Mouse (Mus musculus) cerebellum, adult 11 months (tissue): ENCODE results near the gene Atxn7l3.

ENCODE experiments used
- DNase-seq: peaks from one replicate; pipeline ENCODE4 v3.0.0; 2022

The Atxn7l3 gene

DNA sequence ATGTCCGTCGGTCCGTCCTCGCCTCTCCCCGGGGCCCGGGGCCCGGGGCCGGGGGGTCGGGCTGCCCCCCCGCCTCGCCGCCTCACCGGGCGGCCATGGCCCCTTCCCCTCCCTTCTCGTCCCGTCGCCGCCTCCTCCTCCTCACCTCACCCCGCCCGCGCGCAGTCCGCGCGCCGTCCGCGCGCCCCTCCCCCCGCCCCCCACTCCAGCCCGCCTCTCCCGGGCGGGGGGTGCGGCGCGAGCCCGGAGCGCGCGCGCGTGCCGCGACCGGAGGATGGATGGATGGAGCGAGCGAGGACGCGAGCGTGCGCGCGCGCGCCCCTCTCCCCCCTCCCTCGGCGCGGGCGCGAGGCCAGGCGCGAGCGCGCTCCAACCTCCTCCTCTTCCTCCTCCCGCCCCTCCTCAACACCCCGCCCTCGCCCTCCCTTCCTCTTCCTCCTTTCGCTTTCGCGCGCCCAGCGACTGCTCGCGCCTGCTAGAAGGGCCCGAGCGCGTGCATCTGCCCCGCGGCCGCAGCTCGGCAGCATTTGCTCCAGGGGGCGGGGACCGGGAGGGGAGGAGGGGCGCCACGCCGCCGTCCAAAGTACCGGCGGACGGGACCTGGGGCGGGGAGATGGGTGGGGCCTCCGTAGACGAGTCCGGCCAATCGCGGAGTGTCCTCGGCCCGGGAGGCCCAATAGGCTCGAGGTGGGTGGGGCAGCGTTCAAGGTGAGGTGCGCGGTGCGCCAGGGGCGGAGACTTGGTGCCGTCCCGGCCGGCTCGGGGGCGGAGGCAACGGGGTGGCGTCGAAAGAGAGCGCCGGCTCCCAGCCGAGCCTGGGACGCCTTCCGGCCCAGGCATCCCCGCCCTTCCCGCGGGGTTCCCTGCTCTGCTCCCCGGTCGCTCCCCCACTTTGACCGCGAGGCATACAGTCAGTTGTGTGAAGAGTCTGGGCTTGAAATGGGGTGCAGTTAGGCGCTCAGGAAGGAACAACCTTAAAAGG is at the start of gene Atxn7l3:
TSS of gene Atxn7l3 (minus strand) at position 141 of the 982 bp plus-strand sequence.
- peak; percentile 98 for DNase-seq

DNA sequence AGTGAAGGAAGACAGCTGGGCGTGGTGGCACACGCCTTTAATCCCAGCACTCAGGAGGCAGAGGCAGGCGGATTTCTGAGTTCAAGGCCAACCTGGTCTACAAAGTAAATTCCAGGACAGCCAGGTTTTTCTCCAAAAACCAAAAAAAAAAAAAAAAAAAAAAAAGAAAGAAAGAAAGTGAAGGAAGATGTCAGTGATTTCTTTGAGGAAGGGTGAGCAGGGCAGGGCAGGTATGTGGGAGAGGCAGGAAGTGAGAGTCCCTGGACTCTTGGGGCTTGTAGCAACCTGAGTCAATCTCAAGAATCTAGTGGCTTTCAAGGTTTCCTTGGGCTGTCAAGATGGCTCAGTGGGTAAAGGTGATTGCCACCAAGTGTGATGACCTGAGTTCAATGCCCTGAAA is 48.0 kb upstream of the Atxn7l3 start:
- DNase-seq: no peak

DNA sequence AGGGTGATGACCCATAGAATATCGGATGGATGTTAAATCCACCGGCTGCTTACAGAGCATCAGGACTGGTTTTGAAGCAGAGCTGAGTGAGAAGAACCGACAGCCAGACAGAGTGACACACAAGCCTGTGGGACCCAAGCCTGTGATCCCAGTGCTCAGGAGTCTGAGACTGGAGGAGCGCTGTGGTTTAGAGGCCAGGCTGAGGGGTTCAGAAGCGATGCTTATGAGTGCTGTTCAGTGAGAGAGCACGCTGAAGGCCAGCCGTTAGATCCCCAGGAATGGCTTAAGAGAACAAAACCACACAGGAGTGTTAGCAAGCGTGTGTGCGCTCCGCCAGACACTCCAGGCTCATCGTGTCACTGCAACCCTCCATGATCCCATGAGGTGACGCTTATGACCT is 46.3 kb upstream of the Atxn7l3 start:
- DNase-seq: no peak

DNA sequence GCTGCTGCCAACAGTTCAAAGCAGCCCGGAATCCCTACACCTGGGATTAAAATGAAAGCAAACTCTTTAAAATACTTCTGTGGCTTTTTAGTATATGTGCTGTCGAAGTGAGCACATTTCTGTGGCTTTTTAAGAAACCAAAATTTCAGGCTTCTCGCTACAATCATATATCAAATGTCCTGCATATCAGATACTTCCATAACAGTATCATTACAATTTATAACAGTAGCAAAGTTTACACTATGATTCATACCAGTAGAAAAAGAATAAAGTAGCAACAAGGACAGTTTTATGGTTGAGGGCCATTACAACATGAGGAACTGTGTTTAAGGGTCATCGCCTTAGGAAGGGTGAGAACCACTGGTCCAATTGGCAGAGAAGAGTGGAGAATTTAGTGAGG is 44.7 kb upstream of the Atxn7l3 start:
- DNase-seq: no peak

DNA sequence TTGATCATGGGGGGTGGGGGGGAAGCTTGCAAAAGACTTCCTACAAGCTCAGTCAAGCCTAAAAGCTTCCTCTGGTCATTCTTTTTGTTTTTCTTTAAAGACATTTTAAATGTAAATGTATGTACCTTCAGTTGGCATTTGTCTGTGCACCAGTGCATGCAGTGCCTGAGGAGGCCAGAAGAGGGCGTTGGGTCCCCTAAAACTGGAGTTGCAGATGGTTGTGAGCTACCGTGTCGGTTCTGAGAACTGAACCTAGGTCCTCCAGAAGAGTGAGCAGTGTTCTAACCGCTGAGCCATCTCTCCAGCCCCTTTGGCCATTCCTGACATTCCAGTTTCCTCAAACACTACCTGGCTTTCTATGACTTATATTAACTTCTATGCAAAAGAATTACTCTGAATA is 43.2 kb upstream of the Atxn7l3 start:
- DNase-seq: no peak

DNA sequence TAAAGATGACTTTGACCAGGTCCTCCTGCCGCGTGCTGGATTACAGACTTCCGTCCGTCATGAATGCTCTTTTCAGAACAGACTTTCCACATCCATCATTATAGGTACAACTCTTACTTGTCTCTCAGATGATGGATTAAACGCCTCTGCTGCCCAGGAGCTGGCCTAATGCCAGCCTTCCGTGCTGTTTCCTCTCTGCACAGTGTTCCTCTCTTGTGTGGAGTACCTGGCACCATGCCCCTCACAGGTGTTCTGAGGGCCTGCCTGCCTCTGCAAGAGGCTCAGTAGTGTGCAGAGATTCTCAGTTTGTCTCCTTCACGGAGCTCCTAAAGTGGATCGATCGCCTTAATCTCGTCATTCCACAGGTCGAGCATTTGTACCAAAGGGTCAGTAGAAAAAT is 42.8 kb upstream of the Atxn7l3 start:
- DNase-seq: peak; percentile 78

DNA sequence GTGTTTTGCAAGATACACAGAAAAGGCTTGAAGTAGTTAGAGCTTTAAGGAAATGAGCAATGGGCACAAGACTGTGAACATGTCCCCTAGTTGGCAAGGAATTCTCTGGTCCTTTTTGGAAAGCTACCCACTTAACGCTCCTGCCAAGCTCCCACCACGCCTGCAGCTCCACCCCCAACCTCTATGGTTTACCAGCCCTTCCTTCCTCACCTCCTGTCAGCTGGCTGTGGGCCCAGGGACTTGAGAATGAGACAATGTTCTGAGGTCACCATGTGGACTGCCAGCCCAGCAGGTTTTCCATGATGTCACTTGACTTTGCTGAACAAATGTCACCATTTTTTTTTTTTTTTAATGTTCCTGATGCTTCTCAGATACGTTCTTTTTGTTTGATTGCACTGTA is 42.1 kb upstream of the Atxn7l3 start:
- DNase-seq: peak; percentile 96

DNA sequence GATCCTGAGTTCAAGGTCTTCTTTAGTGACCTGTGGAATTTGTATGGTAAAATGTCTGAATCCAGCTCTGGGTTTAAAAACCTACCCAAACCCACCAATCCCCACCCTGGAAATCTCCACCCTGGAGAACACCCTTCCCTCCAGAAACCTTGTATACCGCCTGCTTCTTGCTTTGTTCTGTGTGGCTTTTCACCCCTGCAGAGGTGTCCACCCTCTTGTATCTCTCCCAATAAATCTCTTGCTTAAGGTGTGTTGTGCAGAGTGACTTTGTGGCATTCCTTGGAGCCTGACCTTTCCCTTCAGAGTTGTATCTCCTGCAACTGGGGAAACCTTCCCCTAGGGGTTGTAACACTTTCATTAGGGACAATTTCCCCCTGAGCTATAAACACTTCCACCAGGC is 41.5 kb upstream of the Atxn7l3 start:
- DNase-seq: no peak

DNA sequence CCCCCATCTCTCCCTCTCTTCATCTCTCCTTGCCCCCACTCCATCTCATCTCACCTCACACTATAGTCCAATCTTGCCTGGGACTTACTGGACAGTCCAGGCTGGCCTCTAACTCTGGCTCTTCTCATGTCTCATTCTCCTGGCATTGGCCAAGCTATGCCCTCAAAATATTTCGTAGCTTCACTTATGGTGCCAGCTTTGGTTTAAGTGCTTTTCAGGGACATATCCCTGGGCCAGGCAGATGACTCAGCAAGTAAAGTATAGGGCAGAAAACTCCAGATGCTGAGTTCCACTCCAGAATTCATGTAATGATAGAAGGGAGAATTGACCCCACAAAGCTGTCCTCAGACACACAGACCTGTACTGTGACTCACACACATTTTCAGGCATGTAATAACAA is 39.8 kb upstream of the Atxn7l3 start:
- no peak for DNase-seq

DNA sequence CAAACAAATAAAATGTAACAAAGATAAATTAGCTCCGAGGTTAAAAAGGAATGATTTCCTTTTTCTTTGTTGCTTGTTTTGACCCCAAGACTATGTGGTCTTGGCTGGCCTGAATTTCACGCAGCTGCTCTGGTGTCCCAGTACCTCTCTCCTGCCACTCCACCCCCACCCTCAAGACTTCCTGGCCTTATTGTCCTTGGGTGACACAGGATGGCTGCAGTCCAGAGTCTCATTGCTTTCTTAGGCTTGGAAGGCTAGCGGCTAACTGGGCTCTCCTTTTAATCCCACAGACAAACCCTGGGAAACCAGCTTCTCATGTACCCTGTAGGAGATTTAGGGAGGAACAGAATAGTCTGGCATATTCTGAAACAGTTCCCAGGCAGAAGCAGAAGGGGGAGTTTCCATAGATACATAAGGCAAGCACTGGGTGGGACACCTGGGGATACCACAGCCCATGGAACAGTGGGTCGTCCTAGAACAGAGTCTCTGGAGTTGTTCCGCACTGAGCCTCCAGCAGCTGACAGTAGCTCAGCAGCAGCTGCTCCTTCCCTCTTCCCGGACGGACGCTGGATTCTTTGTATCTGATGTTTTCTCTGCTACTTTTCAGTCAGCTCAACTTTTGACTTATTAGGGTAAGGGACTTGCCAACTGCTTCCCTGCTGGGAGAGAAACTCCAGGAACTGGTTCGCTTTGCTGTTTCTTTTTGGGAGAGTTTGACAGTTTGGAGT is 38.7 kb upstream of the Atxn7l3 start:
- DNase-seq: no peak

DNA sequence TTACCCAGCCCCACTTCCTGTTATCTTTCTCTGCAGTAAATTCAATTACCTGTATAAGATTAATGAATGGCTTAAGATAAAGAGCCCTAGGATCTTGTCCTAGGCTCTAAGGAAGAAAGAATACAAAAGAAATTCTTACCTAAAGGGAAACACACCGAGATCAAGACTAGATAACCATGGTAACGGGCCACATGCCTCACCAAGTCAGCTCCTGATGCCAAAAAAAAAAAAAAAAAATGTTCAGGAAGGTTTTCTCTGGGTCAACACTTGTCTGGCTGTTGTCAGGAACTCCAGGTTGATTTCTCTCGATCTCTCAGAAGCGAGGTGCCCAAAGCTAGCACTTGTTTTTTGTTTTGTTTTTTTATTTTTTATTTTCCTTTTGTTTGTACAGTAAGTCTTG is 37.6 kb upstream of the Atxn7l3 start:
- no peak for DNase-seq

DNA sequence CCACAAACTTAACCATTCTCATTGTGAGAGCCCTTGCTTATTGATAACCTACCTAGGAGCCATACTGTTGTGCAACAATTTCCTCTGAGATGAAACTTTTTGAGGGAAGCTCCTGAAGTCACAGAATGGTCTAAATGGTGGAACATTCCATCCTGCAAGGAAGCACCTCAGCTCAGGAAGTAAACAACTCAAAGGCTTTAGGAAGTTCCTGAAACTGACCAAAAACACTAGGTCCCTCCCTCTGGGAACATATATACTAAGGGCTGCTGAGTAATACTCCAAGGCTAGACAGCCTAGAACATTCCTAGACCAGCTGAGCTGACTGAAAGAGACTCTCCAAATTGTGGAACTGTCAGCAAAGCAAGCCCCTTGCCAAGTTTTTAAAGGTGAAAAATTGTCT is 36.6 kb upstream of the Atxn7l3 start:
- no peak for DNase-seq

DNA sequence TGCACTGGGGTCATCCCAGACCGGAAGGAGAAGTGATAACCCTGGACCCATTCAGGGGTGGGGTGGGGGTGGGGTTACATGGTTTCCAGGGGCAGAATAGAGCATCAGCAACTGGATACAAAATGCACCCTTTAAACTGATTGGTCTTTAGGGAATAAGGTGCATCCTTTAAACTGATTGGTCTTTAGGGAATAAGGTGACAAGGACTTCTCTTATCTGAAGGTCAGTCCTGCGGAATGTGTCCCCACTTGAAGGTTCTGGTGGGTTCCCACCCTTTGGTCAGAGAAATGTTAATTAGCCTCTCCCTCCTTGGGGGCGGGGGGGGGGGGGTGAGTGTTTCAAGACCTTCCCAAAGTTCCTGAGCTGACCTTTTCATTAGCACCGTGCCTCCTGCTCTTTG is 35.4 kb upstream of the Atxn7l3 start:
- DNase-seq: no peak

DNA sequence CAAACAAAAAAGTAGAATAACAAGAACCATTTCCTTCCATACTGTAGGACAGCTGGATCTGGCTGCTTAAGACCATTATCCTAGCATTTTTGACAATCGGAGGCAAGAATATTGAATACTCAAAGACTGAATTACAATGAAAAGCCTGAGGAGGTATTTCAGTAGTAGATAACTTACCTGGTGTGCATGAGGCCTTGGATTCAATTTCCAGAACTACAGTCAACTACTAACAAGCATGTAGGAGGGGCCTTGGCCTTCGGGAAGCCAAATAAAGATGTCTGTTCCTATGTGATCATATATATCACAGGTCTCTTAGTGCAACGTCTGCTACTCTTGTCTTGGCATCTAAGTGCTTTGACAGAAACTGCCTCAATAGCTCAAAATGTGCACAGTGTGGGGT is 33.6 kb upstream of the Atxn7l3 start:
- no peak for DNase-seq

DNA sequence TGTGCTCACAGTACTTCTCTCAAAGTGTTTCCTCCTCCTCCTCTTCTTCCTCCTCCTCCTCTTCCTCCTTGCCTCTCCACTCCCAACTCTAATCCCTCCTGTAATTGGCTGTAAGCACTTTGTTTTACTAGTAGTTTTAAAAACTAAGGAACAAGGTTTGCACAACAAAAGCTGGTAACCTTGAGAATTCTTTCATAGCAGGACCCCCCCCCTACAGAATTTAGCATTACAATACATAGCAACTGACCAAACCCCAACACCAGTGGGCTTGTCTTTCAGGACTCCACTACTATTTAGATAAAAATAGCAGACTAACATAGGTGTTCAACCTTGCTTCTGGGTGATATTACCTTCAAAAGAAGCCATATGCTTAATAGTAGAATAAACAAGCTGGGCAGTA is 33.1 kb upstream of the Atxn7l3 start:
- DNase-seq: no peak

DNA sequence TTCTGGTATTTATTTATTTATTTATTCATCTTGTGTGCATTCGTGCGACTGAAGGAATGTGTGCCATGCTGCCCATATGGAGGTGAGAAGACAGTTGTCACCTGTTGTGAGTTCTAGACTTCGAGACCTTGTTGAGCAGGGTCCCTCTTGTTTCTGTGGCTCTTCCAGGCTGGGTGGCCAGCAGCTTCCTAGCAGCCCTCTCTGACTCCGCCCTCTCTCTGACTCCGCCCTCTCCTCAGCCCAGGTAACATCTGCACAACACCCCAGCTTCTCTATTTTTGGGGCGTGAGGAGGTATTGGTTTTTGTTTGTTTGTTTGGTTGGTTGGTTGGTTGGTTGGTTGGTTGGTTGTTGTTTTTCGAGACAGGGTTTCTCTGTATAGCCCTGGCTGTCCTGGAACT is 31.4 kb upstream of the Atxn7l3 start:
- no peak for DNase-seq

DNA sequence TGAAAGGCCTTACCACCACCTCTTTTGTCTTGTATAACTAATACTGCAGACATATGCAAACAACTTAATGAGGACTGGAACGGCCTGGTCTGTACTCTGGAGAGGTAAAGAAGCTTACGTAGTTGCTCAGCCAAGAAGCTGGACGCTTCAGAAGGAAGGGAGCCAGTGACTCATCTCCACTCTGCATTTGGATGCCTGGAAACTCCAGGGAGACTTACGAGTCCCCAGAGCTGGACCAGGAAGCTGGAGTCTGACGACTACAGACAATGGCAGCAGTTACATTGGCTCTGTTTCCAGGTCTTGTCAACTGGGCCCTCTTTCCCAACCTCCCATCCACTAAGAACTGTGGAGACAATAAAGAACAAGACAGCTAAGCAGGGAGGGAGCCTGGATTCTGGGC is 30.8 kb upstream of the Atxn7l3 start:
- DNase-seq: no peak

DNA sequence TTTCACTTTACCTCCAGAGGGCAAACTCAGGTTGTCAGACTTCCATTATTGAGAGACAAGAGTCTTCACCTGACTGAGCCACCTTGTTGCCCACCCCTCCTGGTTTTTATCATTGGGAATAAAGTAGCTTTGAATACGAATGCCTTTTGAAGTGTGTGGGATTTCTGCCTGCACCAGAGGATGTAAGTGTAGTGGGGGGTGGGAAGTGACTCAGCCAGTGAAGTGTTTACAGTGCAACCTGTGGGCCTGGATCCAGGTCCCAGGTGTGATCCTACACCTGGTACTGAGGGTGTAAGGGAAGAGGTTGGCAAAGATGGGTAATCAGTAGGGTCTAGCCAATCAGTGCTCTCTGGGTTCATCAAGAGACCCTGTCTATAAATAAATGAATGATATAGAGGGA is 27.1 kb upstream of the Atxn7l3 start:
- no peak for DNase-seq

DNA sequence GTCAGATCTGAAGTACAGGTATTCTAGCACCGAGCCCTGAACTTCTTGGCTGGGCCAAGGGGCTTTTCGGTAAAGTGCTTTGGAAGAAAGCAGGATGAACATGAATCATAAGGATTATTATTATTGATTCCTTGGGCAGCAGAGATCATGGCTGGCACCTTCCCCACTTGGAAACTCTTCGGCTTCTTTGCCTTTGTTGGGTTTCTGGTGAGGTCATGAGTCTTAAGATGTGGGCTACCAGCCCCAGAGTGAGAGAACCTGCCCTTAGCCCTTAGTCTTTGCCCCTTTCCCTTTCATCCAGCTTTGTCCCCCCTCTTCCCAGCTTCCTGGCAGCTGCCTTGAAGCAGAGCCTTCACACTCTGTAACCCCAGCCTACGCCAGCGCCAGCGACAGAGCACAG is 25.5 kb upstream of the Atxn7l3 start:
- DNase-seq: no peak

DNA sequence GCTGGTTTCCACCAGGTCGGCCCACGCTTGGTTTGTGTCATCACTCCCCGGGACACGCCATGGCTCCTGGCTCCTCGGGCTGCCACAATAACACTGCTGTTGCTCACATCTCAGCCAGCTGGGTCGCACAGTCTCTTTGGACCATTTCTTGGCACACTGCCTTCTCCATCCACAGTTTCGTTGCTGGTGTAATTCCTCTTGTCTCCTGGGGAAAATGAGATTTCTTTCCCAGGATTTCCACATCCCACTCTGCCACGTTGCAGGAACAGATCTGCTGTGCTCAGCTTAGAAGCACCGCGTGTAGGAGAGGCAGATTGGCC is 24.2 kb upstream of the Atxn7l3 start:
- peak; percentile 72 for DNase-seq

DNA sequence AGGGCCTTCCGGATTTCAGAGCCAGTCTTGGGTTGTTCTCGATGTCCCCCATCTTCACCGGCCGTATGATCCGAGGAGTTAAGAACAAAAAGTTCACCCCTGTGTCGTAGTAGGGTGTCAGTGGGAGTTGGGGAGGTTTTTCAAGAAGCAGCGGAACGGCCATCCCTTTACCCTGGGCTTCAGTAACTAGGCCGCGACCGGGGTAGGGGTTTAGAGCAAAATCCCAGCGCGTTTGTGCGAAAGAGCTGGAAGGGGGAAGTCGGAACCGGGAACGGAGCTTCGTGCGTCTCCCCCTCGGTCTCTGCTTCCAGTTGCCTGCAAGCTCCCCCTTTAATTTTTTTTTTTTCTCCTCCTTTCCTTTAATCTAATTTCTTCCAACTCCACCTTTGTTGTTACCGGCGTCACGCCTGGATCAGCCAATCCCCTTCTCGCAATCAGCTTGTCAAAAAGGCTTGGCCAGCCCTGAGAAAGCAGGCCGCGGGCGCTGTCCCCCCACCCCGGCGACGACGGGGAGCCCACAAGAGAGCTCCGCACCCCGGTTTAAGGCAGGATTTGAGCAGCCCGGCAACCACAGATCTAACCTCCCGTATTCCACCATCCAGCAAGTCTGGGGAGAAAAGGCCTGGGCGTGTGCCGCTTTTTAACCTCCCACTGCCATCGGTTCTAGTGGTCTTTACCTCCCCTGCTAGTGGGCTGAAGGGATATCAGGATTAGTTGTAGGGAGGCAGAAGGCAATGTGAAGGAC is 23.7 kb upstream of the Atxn7l3 start:
- DNase-seq: peak; percentile 90

DNA sequence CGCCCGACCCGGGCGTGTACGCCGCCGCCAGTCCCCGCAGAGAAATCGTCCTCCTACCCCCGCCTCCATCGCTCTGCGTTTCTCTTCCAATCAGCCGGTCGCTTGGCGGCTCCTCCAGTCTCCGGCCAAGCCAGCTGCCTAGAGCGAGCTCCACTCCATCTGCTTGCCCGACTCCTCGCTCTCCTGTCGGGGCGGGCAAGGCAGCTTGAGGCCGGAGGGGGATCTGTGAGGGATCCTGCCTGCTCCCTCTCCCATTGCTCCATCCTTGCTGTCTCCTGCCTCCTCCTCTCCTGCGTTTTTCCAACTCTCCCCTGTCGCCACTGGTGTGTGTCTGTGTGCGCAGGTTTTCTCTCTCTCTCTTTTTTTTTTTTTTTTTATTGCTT is 23.0 kb upstream of the Atxn7l3 start, which contains the start of gene Ubtf:
TSS of gene Ubtf (minus strand) at position 333 of the 383 bp plus-strand sequence.
- DNase-seq: peak; percentile 91

DNA sequence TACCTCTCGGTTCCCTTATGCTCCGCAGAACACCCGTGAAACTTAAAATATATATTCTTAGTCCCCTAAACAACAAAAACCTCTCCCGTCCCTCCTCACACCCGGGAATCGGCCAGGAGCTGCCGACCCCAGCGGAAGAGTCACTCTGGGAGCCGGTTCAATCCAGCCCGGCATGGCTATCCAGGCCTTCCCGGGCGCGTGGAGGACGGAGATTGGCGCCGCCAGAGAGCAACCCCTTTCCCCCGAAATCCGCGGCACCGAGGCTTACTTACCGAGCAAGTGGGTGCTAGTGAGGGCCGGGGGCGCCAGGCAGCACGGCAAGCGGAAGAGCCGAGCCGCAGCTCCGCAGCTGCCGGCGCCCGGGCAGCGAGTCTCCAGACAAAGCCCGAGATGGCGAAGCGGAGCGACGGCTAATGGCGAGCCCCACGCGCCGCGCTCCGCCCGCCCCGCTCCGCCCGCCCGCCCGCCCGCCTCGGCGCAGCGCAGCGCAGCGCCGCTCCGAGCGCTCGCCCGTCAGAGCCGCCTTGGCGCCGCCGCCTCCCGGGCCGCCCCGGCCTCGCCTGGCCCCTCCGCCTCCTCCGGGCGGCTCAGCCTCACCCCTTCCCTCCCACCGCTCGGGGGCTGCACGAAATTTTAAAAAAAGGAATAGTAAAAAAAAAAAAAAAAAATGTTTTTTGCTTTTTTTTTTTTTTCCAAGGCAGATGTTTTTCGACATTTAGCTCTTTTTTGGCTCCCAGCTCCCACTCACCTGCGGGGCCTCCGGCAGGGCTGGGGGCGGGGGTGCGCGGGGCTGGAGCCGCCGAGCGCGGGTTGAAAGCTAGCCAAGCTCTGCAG is 22.4 kb upstream of the Atxn7l3 start:
- DNase-seq: peak; percentile 65
